Mouse (Mus musculus) megakaryocyte-erythroid progenitor cell, adult 5-6 weeks (primary cell): ENCODE measurements around the gene Tmppe. TPM values are rescaled to one million over a fixed set of nuclear protein-coding genes. Genes with fewer than 3 reads are reported as not detected.
"Not testable (repeated sequence)": the region's sequence is repeated elsewhere in the genome, so short reads cannot be mapped to it uniquely, and the experiment has no call there.

Experiments used
- ATAC-seq: replicated peaks from 2 replicates; pipeline ENCODE4 v1.8.0; 2016; ENCODE audit warnings: mild to moderate bottlenecking, inconsistent platforms; ENCODE audit not compliant: severe bottlenecking, poor library complexity, low FRiP score, low TSS enrichment
- total RNA-seq, 2 experiments: library from RNA; stranded (forward) in 1 of 2; stranded (reverse) in 1 of 2; fragments of 200-1000, 215-1000 nt in 1 of 2; fragments of >200 nt in 1 of 2; fragmentation: Nextera tagmentation in 1 of 2; gene quantifications; 2 replicates each; pipeline ENCODE4 v1.2.3; 2014 to 2017

The Tmppe gene
- total RNA-seq, 2 experiments from 2014 or later = 0.75 to 4.5 TPM

DNA sequence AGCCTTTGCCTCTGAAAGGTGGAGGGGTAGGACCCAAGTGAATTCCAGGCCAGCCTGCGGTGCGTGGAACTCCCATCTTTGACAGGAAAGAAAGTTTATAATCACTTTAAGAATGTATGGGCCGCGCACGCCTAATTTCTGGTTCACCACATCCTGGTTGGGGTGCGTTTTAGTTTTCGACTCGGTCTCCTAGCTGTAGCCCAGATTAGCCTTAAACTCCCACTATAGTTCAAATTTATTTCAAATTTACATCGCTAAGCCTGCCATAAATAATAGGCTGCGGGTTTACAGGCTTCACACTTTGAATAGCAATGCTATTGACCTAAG lies 10.2 kb upstream of the Tmppe start:
- ATAC-seq = no peak

DNA sequence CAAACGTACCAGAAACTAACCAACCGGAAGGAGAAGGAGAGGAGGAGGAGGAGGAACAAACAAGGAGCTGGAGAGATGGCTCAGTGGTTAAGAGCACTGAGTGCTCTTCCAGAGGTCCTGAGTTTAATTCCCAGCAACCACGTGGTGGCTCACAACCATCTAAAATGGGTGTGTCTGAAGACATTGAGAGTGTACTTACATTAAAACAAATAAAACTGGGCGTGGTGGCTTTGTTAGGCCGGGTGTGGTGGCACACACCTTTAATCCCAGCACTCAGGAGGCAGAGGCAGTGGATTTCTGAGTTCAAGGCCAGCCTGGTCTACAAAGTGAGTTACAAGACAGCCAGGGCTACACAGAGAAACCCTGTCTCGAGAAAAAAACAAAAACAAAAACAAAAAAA lies 6.8 kb upstream of the Tmppe start:
- ATAC-seq = not testable (repeated sequence)

DNA sequence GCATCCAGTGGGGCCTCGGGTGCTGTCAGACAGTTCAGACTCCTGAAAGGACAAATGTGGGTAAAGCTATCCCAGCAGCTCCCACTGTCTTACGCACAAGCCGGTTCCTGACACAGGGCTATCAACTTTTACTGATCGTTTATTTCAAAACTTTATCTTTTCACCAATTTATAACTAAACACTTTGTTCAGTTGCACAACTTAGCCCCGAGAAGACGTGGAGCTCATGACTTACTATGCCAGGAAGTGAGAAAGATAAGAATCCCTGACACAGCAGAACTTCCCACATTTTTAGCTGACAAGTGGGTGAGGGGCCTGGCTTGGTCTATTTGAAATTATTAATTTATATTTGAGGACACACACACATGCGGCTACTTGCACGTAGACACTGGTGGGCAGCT lies 6.2 kb upstream of the Tmppe start:
- no peak for ATAC-seq

DNA sequence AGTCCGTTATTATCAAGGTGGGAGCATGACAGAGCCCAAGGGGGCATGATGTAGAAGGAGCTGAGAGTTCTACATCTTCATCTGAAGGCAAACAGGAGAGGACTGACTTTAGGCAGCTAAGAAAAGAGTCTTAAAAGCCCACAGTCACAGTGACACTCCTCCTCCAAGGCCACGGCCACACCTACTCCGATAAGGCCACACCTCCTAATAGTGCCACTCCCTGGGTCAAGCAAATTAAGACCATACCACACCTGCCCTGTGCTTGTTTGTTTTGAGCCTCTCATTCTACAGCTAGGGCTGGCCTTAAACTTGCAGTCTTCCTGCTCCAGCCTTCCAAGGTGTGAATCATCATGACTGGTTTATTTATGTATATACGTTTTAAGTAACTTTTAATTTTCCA lies 5.6 kb upstream of the Tmppe start:
- ATAC-seq = no peak

DNA sequence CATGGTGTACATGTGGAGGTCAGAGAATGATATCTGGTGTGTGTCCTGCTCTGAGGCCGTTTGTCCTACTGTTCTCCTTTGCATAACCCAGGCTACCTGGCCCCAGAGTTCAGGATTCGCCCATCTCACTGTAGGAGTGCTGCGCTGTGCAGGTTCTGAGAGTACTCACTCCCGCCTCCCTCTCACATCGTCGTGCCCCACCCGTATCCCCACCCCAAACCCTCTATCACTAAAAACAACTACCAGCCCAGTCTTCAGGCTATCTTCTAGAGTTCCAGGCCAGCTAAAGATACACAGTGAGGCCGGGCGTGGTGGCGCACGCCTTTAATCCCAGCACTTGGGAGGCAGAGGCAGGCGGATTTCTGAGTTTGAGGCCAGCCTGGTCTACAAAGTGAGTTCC lies 1.2 kb upstream of the Tmppe start:
- ATAC-seq = no peak

DNA sequence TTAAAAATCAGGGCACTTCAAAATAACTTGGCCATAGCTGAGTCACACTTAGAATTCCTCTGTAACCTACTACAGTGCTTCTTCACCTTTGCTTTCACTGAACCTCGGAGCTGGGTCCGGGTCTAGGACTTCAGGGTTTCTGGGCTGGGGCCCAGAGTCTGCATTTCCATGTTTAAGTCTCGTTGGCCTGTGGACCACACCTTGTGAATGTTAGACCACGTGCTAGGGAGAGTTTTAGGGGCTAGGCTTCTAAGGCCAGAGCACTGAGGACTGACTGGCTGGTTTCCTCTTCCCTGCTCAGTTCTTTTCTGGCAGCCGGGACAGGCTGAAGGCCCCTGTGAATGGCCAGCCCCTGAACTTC lies 337 bp upstream of the Tmppe start:
- ATAC-seq = no peak

DNA sequence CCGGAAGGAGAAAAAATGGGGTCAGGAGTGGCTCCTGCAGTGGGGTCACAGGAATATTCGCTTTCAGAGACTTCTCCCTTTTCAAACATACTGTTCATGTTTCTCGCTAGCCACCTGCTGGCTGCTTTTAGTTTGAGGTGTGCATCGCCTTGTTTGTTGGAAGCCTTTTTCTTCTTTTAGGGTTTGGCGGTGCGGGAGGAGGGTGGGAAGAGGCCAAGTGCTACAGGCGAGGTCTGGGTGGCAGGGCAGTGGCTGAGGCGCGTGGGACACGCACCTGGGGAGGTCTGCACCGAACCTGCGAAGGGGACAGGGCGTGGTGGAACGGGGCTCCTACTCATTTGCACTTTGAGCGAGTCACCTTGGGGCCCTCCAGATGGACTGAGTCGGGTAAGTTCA lies 778 bp downstream of the Tmppe start:
- ATAC-seq = peak; percentile 60

DNA sequence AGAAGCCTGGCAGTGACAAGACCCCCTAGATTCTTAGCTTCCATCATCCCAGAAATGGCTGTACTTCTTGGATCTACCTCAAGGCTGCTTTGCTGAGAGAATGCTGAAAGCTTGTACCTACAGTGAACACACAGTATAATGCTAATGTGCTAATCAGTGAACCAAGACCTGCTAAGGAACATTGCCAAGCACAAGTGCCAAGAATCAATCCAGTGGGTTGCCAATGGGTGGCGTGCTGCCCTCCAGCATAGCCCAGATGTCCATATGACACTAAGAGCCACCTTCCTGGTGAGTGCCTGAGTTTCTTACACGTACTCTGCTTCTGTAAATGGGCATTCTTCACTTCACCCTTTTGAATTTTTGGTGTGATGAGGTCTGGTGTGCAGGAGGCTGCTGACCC lies 6.8 kb downstream of the Tmppe start:
- 0 out of 2 replicates have a peak, but pooled peaks have one; percentile 35 for ATAC-seq

DNA sequence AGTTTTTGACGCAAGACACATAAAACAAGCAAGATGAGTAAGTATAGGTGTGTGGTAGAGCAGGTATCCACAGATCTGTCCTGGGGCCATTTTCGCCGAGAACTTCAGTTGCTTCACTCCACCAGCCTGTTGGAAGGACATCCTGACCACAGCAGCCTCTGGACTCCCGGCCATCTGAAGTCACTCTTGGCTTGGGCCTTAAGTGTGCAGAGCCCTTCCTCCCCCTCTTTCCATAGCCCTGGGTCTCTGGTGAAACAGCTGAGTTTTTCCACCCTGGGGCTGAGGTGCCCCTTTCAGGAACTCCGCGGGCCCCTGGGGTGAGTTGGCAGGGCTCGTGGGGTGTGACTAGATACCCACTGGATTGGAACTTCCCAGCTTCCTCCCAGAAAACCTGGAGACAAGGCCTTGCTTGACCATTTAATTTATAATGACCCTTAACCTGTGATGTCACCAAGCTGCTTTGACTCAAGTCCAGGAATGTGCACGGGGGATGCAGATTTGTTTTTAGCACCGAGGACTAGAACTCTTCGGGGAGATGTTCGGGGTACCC lies 9.5 kb downstream of the Tmppe start:
- ATAC-seq = no peak

DNA sequence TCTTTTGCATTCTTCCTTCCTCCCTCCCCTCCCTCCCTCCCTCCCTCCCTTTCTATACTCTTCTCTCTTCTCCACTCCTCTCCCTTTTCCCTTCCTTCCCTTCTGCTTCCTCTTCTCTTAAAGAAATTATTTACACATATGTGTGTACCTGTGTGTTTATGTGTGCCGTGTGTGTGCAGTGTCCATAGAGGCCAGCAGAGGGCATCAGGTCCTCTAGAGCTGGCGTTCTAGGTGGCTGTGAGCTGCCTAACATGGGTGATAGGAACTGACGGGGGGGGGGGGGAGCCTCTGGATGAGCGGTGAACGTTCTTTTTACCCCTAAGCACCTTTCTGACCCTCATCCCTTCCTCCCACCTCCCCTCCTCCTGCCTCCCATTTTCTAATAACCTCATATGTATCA lies 10.4 kb downstream of the Tmppe start:
- ATAC-seq = no peak

DNA sequence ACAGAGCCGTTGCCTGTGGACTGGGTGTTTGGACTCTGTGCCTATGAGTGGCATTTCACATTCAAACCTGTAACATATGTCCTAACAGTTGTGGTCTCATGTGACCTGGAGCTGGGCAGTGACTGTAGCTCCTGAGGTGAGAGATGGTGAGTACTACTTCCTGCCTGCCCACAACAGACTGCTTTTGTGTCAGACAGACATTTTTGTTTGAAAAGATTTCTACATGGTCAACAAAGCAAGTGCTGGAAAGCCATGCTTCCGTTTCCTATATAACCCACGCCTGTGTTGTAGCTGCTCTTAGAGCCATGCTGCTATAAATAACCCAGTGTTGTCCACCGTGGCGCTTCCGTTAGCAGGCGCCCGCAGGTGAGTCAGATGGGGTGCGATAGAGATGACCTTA lies 11.5 kb downstream of the Tmppe start:
- no peak for ATAC-seq

DNA sequence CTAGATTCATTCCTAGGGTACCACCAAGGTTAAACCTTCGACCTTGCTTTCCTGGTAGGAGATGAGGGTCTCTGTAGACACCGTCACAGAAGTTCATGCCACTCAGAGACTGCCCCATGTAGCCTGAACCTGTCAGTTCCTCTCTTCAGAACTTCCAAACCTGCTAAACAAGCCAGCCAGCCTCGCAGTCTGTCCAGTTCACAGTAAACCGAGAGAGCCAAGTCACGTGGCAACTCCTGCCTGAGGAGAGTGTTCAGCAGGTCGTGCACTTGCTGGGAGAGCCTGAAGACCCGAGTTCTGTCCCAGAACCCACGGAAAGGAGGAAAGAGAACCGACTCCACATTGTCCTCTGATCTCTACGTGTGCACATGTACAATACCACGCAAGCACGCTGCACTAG lies 13.0 kb downstream of the Tmppe start:
- no peak for ATAC-seq

DNA sequence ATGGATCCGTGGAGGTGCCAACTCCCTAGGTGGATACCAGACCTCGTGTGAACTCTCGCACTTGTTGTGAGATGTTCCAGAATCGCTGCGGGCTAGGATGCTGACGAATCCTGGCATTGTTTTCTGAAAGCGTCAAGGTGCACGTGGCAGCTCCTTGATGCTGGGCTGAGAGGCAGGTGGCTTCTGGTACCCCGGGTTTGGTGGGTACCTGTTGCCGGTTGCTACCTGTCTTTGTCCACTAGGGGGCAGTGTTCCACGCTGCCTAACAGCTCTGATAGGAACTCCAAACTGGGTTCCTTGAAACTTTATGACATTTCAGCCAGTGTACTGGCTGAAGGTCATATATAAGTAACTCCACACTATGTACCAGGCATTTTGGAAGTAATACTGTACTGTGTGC lies 14.8 kb downstream of the Tmppe start:
- peak; percentile 73 for ATAC-seq

DNA sequence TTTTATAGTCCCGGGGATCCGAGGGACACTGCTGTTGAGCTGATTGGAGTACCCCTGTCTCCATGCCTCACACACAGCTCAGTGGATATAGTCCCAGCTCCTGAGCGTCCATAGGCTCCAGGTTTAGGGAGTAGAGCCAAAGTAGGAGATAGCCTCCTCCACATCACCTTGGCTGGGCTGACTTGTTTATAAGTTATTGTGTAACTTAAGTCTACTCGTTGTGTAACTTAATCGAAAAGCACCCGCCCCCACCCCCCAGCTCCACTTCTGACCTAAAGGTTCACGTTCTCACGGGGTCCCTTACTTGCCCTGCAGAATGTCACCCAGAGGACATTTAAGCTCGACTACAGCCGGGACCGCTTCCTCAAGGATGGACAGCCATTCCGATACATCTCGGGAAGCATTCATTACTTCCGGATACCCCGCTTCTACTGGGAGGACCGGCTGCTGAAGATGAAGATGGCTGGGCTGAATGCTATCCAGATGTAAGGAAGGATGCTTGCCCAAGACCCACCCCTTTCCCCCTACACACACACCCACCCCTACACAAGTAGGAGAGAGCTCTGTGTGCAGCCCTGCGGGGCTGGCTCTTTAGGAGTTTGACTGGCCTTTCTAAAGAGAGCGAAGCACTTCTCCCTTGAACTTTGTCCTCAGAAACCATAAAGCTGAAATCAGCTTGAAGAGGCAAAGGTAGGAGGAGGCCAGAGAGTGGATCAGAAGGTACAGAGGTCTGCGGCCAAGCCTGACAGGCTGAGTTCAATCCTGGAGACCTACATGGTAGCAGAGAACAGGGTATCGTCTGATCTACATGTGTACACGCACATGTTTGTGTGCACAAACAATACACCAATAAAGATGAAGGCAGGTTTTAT lies 16.0 kb downstream of the Tmppe start:
- ATAC-seq = no peak

DNA sequence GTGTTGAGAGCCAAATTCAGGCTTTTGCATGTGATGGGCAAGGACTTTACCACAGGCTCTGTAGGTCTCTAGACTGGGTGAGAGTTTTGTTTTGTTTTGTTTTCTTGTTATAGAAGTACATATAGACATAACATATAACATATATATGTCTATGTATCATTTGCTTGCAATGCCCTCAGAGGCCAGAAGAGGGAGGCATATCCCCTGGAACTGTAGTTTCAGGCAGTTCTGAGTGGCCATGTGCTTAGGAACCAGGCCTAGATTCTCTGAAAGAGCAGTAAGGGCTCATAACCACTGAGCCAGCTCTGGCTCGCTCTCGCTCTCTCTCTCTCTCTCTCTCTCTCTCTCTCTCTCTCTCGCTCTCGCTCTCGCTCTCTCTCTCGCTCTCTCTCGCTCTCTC lies 17.3 kb downstream of the Tmppe start:
- ATAC-seq = peak; percentile 88

DNA sequence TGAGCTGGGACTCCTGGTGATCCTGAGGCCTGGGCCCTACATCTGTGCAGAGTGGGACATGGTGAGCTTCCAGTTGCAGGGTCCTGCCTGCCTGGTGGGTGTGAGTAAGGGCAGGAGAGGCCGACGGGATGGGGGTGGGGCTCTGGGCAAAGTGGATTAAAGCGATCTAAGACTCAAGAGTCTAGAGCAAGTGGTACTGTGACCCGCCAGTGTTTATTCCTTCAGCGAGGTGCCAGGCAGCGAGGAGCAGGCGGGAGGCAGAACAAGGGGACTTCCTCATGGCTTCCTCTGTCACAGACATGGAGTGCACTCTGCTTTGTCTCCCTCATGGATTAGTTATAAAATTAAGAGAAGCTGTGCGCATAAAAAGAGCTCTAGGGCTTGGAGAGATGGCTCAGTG lies 19.5 kb downstream of the Tmppe start:
- ATAC-seq = no peak

DNA sequence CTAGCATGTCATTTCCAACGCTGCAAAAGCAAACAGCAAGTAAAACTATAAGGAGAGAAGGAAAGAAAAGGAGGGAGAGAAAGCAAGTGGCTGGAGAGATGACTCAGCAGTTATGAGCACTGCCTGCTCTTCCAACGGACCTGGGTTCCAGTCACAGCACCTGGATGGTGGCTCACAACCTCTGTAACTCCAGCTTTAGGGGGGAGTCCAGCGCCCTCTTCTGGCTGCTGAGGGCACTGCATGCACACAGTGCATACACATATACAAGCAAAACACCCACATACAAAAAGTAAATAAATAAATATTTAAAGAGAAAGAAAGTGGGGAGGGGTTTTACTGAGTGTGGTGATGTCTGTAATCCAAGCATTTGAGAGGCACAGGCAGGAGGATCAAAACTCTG lies 20.1 kb downstream of the Tmppe start:
- ATAC-seq = no peak

DNA sequence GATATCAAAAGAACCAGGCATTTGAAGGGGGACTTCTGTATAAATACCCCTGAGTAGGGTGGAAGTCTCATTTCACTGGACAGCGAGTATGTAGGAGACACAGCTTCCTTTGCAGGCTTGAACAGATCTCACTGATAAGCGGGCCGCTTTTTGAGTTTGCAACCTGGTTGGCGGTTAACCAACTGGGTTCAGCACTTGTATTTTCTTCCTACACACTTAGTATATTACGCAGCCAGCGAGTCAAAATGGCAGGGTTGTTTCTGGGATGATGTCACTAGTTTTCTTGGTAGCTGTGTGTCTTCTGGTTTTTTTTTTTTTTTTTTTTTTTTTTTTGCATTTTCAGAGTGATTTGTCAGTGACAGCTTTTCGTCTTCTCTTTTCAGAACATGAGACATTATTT lies 20.9 kb downstream of the Tmppe start:
- no peak for ATAC-seq

DNA sequence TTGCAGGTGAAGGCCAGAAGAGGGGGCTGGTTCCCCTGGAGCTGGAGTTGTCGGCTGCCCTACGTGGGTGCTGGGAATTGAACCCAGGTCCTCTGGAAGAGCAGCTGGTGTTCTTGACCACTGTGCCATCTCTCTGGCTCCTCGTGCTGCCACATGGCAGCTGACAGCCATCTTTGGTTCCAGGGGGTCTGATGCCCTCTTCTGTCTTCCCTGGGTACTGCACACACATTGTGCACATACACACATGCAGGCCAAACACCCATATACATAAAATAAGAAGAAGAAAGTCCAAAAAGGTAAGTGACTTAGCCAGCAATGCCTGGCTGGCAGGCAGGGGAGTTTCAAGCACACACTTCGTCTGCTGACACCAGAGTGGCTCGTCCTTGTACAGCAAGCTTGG lies 24.7 kb downstream of the Tmppe start:
- ATAC-seq = no peak

DNA sequence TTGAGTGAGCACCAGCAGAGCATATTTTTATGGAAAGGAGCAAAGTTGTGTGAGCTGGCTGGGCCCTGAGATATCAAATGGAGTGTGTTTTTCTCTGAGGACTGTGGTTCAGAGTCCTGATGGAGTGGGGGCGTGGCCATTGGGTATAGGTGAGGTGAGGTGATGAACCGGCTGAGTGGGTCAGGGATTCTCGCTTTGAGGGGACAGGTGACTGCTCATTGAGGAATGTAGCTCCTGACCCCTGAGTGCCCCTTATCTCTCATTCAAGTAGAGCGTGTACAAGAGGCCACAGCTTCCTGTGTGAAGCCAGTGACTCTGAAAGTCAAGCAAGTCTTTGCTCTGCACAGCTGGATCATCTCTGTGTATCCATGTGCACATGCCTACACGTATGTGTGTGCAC lies 25.3 kb downstream of the Tmppe start:
- no peak for ATAC-seq

DNA sequence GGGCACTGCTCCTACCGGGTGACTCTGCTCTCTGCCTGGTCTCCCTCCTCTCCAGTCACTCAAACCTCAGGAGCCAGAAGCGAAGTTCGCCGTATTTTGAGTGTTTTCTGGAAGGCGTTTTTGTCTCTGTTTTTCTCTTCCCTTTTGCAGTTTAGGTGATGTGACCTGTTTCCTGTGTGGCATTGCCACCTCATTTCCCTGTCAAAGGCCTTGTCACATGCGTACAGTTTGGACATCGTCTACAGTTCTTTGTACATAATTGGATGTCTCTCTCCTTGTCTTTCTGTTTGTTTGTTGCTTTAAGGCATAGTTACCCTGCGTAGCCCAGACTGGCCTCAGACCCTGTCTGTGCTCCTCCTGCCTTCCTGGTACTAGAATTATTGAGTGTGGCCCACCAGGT lies 26.5 kb downstream of the Tmppe start:
- no peak for ATAC-seq
